Mouse (Mus musculus) embryonic facial prominence, embryonic 13.5 days (tissue): Measurements from ENCODE around the gene Usp49. TPM values are rescaled to one million over a fixed set of nuclear protein-coding genes. Genes with fewer than 3 reads are reported as not detected.

Experiments used
- ATAC-seq: fragments of 200-750 bp; cut with Nextera tagmentation; 2 replicates; pipeline ENCODE4 v1.8.0; 2017; ENCODE audit warnings: low read depth; ENCODE audit not compliant: insufficient number of reproducible peaks, insufficient read depth, low FRiP score, low TSS enrichment
- H3K27ac ChIP-seq: fragments of 300-500 bp; sonication (generic); 2 replicates; pipeline ENCODE4 v1.5.1; 2015; ENCODE audit warnings: moderate library complexity, mild to moderate bottlenecking, inconsistent platforms
- H3K27me3 ChIP-seq: fragments of 300-500 bp; sonication (generic); 2 replicates; pipeline ENCODE4 v1.6.1; 2015; ENCODE audit warnings: mild to moderate bottlenecking, inconsistent platforms
- H3K36me3 ChIP-seq: fragments of 300-500 bp; sonication (generic); 2 replicates; pipeline ENCODE4 v1.6.1; 2015; ENCODE audit warnings: mild to moderate bottlenecking, inconsistent platforms
- H3K4me1 ChIP-seq: fragments of 300-500 bp; sonication (generic); 2 replicates; pipeline ENCODE4 v1.6.1; 2015; ENCODE audit warnings: inconsistent platforms
- H3K4me2 ChIP-seq: fragments of 300-500 bp; sonication (generic); 2 replicates; pipeline ENCODE4 v1.6.1; 2015; ENCODE audit warnings: moderate library complexity, mild to moderate bottlenecking, inconsistent platforms
- H3K4me3 ChIP-seq: fragments of 300-500 bp; sonication (generic); 2 replicates; pipeline ENCODE4 v1.5.1; 2015; ENCODE audit warnings: mild to moderate bottlenecking, inconsistent platforms
- H3K9ac ChIP-seq: fragments of 300-500 bp; sonication (generic); 2 replicates; pipeline ENCODE4 v1.6.1; 2015; ENCODE audit warnings: mild to moderate bottlenecking, inconsistent platforms
- H3K9me3 ChIP-seq: fragments of 300-500 bp; sonication (generic); 2 replicates; pipeline ENCODE4 v1.6.1; 2016; ENCODE audit warnings: inconsistent platforms
- WGBS: fragments of 180-500 bp; shearing (Covaris S2); methylation state at CpG from one replicate; pipeline ENCODE4 v1.1.7; 2015; ENCODE audit warnings: mixed read lengths; 5-methylcytosine and 5-hydroxymethylcytosine counted together
- polyA plus RNA-seq: library from polyadenylated mRNA; unstranded; fragments of >200 nt; fragmentation: Nextera tagmentation; extraction: Ambion mirVana; gene quantifications from 2 replicates; pipeline ENCODE4 v1.2.1, GENCODE M21; 2015

Gene Usp49
- polyA plus RNA-seq, 1 experiment from 2014 or later: 6.4 TPM

DNA sequence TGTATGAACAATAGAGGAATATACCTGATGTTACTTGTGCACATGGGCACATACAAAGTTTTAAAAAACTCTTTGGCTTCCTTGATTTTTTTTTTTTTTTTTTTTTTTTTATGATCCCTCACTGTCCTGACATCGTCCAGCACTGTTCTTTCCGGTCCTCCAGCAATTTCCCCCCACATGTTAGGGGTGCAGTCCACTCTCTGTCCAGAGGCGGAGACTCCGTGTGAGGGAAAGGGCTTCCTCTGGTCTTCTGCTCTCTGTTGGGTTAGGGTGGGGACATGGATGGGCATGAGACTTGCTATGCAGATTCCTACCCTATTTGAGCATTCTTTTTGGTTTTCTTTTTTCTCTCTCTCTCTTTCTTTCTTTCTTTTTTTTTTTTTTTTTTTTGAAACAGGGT lies 27.4 kb downstream of the Usp49 start:
- no peak overlapping the region for H3K27ac ChIP-seq
- ATAC-seq: no peak
- H3K4me1 ChIP-seq: no peaks in the 10 kb centered on the region
- H3K36me3 ChIP-seq: peaks cover 20% of the 10 kb centered on the region; the same call in 1 of the 2 replicates
- no peaks in the 10 kb centered on the region for H3K27me3 ChIP-seq
- H3K9ac ChIP-seq: no peak overlapping the region
- no peaks in the 10 kb centered on the region for H3K9me3 ChIP-seq
- 82% methylated on average over 4 of the region's 4 CpGs for WGBS
- H3K4me3 ChIP-seq: no peak overlapping the region
- H3K4me2 ChIP-seq: no peak overlapping the region

DNA sequence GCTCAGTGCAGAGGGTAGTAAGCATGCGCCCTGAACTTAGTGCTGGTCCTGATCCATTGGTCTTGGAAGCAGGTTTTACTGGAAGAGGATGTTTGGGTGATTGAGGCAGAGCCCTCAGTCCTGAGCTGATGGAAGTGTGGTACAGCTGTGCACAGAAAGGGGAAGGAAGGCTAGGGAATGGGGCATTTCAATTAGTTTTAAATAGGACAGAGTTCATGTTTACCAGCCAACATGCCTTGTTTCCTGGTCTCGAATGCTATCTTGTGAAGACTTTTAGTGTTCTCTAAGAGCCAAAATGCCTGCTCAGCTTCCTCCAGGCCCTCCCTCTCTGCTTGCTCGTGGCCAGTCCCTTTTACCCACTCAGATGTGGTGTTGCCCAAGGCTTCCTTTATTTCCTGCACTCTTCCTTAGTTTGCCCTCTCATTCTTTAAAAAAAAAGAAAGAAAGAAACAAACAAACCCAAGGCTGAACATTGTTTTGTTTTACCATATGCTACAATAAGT lies 28.3 kb downstream of the Usp49 start:
- H3K27me3 ChIP-seq: no peaks in the 10 kb centered on the region
- H3K4me2 ChIP-seq: no peak overlapping the region
- no peaks in the 10 kb centered on the region for H3K4me1 ChIP-seq
- no peaks in the 10 kb centered on the region for H3K9me3 ChIP-seq
- no peak for ATAC-seq
- 84% methylated on average over 3 of the region's 3 CpGs for WGBS
- no peak overlapping the region for H3K9ac ChIP-seq
- H3K36me3 ChIP-seq: peaks cover 16% of the 10 kb centered on the region; the same call in 1 of the 2 replicates
- H3K4me3 ChIP-seq: no peak overlapping the region
- H3K27ac ChIP-seq: no peak overlapping the region

DNA sequence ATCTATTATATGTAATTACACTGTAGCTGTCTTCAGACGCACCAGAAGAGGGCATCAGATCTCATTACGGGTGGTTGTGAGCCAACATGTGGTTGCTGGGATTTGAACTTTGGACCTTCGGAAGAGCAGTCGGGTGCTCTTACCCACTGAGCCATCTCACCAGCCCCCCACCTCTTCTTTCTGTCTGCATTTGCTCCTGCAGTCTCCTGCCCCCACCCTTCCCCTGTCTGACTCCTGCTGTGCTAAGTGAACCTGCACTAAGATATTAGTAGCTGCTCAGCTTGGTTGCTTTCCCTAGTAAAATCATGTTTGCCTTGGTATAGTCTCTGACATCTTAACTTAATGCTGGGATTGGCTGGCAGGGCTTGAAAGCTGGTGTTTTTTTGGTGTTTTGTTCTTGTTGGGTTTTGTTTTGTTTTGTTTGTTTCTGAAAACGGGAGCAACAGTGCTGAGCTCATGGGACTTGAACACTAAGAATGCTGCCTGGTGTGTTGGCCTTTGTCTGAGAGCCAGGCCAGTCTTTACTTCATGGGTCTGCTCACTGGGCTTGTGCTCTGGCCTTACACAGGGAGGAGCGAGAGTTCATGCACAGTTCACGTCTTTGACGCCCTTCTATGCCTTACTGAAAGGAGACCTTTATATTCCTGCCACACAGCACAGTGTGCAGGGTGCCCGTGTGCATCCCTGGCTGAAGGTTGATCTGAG lies 32.7 kb downstream of the Usp49 start:
- H3K27me3 ChIP-seq: no peaks in the 10 kb centered on the region
- no peaks in the 10 kb centered on the region for H3K4me1 ChIP-seq
- H3K9ac ChIP-seq: no peak overlapping the region
- no peak overlapping the region for H3K27ac ChIP-seq
- no peak overlapping the region for H3K4me2 ChIP-seq
- H3K36me3 ChIP-seq: 0 out of 2 replicates have a peak, but pooled peaks cover 8% of the 10 kb centered on the region
- no peak for ATAC-seq
- no peaks in the 10 kb centered on the region for H3K9me3 ChIP-seq
- WGBS: 56% methylated on average over 9 of the region's 9 CpGs
- H3K4me3 ChIP-seq: no peak overlapping the region

DNA sequence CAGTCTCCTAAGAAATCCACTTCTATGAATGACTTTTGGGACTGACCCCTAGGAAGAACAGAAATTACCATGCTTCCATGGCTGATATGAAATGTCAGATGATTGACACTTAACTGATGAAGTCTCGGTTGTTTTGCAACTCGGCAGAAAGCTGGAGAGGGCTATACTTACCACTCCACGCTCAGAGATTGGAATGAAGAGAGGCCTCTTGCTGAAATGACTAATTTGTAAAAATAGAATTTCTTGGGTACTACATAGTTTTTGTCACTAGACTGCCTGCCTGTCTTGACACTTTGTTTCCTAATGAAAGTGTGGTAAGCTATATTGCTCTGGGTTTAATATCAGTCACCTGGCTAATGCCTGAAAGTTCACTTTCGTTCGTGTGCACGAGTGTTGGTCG lies 34.0 kb downstream of the Usp49 start:
- H3K9me3 ChIP-seq: no peaks in the 10 kb centered on the region
- no peak overlapping the region for H3K4me2 ChIP-seq
- H3K4me1 ChIP-seq: no peaks in the 10 kb centered on the region
- 91% methylated on average over 7 of the region's 7 CpGs for WGBS
- H3K36me3 ChIP-seq: 0 out of 2 replicates have a peak, but pooled peaks cover 5% of the 10 kb centered on the region
- H3K27me3 ChIP-seq: no peaks in the 10 kb centered on the region
- H3K27ac ChIP-seq: no peak overlapping the region
- H3K9ac ChIP-seq: no peak overlapping the region
- no peak overlapping the region for H3K4me3 ChIP-seq
- no peak for ATAC-seq

DNA sequence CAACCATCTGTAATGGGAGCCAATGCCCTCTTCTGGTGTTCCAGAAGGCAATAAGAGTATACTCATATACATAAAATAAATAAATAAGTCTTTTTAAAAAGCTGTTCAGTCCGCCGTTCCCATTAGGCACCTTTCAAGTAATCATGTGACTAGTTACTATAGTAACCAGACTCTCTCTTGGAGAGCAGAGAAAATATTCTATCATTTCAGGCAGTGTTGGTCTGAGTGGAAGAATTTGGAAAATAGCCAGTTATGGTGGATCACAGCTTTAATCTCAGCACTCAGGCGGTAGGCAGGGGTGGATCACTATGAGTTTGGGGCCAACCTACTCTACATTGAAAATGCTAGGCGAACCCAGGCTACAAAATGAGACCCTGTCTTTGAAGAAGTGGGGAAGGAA lies 38.7 kb downstream of the Usp49 start:
- Histone ChIP-seq H3K27ac (no peak overlapping the region), H3K36me3 (0 out of 2 replicates have a peak, but pooled peaks cover 6% of the 10 kb centered on the region), H3K4me2 (no peak overlapping the region), H3K9me3 (no peaks in the 10 kb centered on the region), H3K4me1 (peaks cover 15% of the 10 kb centered on the region), H3K27me3 (peaks cover 24% of the 10 kb centered on the region), H3K9ac (no peak overlapping the region), H3K4me3 (no peak overlapping the region)
- no peak for ATAC-seq
- 79% methylated on average over 4 of the region's 4 CpGs for WGBS

DNA sequence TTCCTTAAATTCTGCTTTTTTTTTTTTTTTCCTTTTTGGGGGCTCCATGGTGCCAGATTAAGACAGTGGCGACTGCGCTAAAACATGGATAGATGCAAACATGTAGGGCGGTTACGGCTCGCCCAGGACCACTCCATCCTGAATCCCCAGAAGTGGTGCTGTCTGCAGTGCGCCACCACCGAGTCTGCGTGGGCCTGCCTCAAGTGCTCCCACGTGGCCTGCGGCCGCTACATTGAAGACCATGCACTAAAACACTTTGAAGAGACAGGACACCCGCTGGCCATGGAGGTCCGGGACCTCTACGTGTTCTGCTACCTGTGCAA lies 41.5 kb downstream of the Usp49 start:
- ATAC-seq: no peak
- Histone ChIP-seq H3K9ac (peak overlapping the region; percentile 74), H3K4me3 (peak overlapping the region; percentile 47), H3K9me3 (no peaks in the 10 kb centered on the region), H3K4me2 (peak overlapping the region; percentile 89), H3K27me3 (peaks cover 24% of the 10 kb centered on the region), H3K27ac (no peak overlapping the region), H3K36me3 (peaks cover 20% of the 10 kb centered on the region), H3K4me1 (peaks cover 15% of the 10 kb centered on the region)
- WGBS: 11% methylated on average over 14 of the region's 14 CpGs

DNA sequence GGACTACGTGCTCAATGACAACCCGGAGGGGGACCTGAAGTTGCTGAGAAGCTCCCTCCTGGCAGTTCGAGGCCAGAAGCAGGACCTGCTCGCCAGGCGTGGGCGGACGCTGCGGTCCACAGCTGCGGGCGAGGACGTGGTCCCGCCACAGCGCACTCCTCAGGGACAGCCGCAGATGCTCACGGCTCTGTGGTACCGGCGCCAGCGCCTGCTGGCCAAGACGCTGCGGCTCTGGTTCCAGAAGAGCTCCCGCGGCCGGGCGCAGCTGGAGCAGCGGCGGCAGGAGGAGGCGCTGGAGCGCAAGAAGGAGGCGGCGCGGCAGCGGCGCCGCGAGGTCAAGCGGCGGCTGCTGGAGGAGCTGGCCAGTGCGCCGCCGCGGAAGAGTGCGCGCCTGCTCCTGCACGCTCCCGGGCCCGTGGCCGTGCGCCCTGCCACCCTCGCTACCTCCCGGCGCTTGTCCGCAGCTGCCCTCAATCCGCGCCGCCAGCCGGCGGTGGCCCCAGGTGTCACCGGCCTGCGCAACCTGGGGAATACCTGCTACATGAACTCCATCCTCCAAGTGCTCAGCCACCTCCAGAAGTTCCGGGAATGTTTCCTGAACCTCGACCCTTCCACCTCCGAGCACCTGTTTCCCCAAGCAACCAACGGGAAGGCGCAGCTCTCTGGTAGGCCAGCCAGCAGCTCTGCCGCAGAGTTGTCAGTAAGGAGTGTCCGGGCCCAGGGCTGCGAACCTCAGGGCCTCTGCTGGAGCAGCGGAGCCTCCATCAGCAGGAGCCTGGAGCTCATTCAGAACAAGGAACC lies 42.0 kb downstream of the Usp49 start:
- Histone ChIP-seq H3K4me3 (peak overlapping the region; percentile 47), H3K4me2 (peak overlapping the region; percentile 89), H3K36me3 (peaks cover 23% of the 10 kb centered on the region), H3K9me3 (no peaks in the 10 kb centered on the region), H3K27me3 (peaks cover 24% of the 10 kb centered on the region), H3K9ac (peak overlapping the region; percentile 74), H3K27ac (no peak overlapping the region), H3K4me1 (peaks cover 15% of the 10 kb centered on the region)
- peak; percentile 49; the same call in 1 of the 2 replicates for ATAC-seq
- WGBS: 5% methylated on average over 60 of the region's 68 CpGs

DNA sequence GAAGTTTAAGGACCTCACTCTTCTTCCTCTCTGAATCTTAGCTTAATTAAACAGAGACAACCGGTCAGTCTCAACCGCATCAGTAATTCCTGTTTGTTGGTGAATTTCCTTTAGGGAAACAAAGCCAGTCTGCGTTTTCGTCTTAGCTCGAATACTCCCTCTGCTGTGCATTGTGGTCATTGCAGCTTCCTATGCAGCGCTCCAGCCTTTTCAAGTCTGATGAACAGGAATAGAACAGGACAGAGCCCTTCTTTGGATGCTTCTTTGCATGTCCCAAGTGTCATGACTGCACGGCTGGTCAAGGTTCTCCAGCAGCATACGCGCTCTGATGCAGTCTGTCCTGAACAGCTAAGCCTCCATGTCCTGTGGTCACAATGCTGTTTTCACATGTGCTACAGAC lies 46.1 kb downstream of the Usp49 start:
- H3K9ac ChIP-seq: no peak overlapping the region; the same call in 1 of the 2 replicates
- H3K27ac ChIP-seq: no peak overlapping the region
- peaks cover 15% of the 10 kb centered on the region for H3K4me1 ChIP-seq
- H3K4me3 ChIP-seq: no peak overlapping the region
- peaks cover 61% of the 10 kb centered on the region for H3K36me3 ChIP-seq
- no peak overlapping the region for H3K4me2 ChIP-seq
- no peak for ATAC-seq
- H3K27me3 ChIP-seq: peaks cover 14% of the 10 kb centered on the region
- no peaks in the 10 kb centered on the region for H3K9me3 ChIP-seq
- 21% methylated on average over 9 of the region's 9 CpGs for WGBS

DNA sequence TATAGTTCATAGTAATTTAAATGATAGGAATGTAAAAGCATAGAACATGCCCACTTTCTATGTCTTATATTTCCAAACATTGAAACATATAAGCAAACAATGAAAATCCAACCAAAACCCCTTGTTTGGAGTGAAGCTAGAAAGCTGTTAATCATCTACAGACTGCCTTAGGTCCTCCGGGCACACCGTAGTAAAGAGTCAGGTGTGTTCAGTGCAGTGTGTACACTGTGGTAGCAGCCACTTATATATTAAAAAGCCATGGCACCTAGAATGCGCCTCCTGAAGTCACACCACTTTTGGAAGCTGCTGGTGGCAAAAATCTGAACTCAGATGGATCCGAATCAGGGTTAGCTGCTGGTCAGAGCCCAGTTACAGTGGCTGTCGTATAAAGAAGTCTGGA lies 47.7 kb downstream of the Usp49 start:
- no peak overlapping the region for H3K4me3 ChIP-seq
- no peak overlapping the region for H3K4me2 ChIP-seq
- no peaks in the 10 kb centered on the region for H3K9me3 ChIP-seq
- ATAC-seq: no peak
- peaks cover 73% of the 10 kb centered on the region for H3K36me3 ChIP-seq
- peaks cover under 1% of the 10 kb centered on the region; the same call in 1 of the 2 replicates for H3K4me1 ChIP-seq
- H3K27me3 ChIP-seq: peaks cover under 1% of the 10 kb centered on the region
- WGBS: 87% methylated on average over 5 of the region's 5 CpGs
- no peak overlapping the region for H3K9ac ChIP-seq
- no peak overlapping the region for H3K27ac ChIP-seq

DNA sequence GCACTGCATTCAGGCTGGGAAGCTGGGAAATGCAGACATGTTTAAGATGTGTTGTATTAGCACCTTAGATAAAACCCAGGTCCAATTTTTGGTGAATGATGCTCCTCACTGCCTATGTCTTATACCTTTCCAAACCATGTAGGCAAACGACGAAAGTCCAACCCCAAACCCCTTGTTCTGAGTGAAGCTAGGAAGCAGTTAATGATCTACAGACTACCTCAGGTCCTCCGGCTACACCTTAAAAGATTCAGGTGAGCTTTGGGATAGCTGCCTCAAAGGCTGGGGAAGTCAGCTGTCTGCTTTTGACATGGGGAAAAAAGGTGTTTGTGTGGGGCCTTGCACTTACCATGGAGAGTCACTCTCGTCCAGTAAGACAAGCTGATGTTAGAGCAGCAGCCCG lies 48.2 kb downstream of the Usp49 start:
- Histone ChIP-seq H3K4me1 (no peaks in the 10 kb centered on the region; the same call in 1 of the 2 replicates), H3K4me3 (no peak overlapping the region), H3K9ac (no peak overlapping the region), H3K4me2 (no peak overlapping the region), H3K36me3 (peaks cover 75% of the 10 kb centered on the region), H3K27me3 (no peaks in the 10 kb centered on the region), H3K9me3 (no peaks in the 10 kb centered on the region), H3K27ac (no peak overlapping the region)
- 85% methylated on average over 5 of the region's 5 CpGs for WGBS
- ATAC-seq: no peak

DNA sequence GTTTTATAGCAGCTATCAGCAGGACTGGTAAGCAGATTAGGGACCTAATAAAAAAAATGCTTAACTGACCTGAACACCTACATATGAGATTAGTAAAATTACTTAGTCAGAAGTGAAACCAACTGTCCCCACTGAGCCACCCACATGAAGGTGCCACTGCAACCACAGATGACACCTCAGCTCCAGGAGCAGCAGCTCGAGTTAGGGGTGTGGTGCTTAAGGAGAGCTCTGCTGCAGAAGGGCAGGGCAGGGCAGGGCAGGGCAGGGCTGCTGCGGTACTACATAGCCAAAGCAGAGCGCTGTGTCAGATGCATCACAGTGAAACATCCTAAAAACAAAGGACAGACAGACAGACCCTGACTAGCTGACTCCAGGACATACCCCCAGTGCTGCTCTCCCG lies 52.3 kb downstream of the Usp49 start:
- ATAC-seq: no peak
- no peaks in the 10 kb centered on the region for H3K9me3 ChIP-seq
- no peak overlapping the region for H3K4me3 ChIP-seq
- H3K4me1 ChIP-seq: peaks cover 8% of the 10 kb centered on the region
- H3K9ac ChIP-seq: no peak overlapping the region
- H3K27me3 ChIP-seq: no peaks in the 10 kb centered on the region
- no peak overlapping the region for H3K4me2 ChIP-seq
- H3K27ac ChIP-seq: no peak overlapping the region
- peaks cover 79% of the 10 kb centered on the region for H3K36me3 ChIP-seq
- 89% methylated on average over 4 of the region's 4 CpGs for WGBS
